Mouse (Mus musculus) heart, embryonic 13.5 days (tissue): Measurements from ENCODE around the gene Mok. TPM values are rescaled to one million over a fixed set of nuclear protein-coding genes. Genes with fewer than 3 reads are reported as not detected.
A peak's percentile ranks its signal among the peaks of the same experiment; 100 is the strongest.

Experiments
- ATAC-seq: fragments of 200-750 bp; cut with Nextera tagmentation; 2 replicates; pipeline ENCODE4 v1.8.0; 2017; ENCODE audit warnings: moderate TSS enrichment; ENCODE audit not compliant: insufficient number of reproducible peaks, low FRiP score, low TSS enrichment; ENCODE audit errors: extremely low read depth
- H3K27ac ChIP-seq: fragments of 300-500 bp; sonication (generic); replicated peaks from 2 replicates; pipeline ENCODE4 v1.5.1; 2015; ENCODE audit warnings: moderate library complexity, mild to moderate bottlenecking, inconsistent platforms
- H3K27me3 ChIP-seq: fragments of 300-500 bp; sonication (generic); replicated peaks from 2 replicates; pipeline ENCODE4 v1.6.1; 2015; ENCODE audit warnings: mild to moderate bottlenecking, inconsistent platforms
- H3K36me3 ChIP-seq: fragments of 300-500 bp; sonication (generic); 2 replicates; pipeline ENCODE4 v1.6.1; 2015; ENCODE audit warnings: mild to moderate bottlenecking, inconsistent platforms
- H3K4me1 ChIP-seq: fragments of 300-500 bp; sonication (generic); 2 replicates; pipeline ENCODE4 v1.6.1; 2015; ENCODE audit warnings: inconsistent platforms
- H3K4me2 ChIP-seq: fragments of 300-500 bp; sonication (generic); 2 replicates; pipeline ENCODE4 v1.6.1; 2015; ENCODE audit warnings: inconsistent platforms, mild to moderate bottlenecking, moderate library complexity
- H3K4me3 ChIP-seq: fragments of 300-500 bp; sonication (generic); 2 replicates; pipeline ENCODE4 v1.5.1; 2015; ENCODE audit warnings: moderate library complexity, mild to moderate bottlenecking, inconsistent platforms
- H3K9ac ChIP-seq: fragments of 300-500 bp; sonication (generic); 2 replicates; pipeline ENCODE4 v1.6.1; 2015; ENCODE audit warnings: inconsistent platforms, mild to moderate bottlenecking, moderate library complexity
- H3K9me3 ChIP-seq: fragments of 300-500 bp; sonication (generic); 2 replicates; pipeline ENCODE4 v1.6.1; 2016; ENCODE audit warnings: inconsistent platforms
- WGBS: fragments of 180-500 bp; shearing (Covaris S2); methylation state at CpG from one replicate; pipeline ENCODE4 v1.1.7; 2015; ENCODE audit warnings: mixed read lengths; 5-methylcytosine and 5-hydroxymethylcytosine counted together
- polyA plus RNA-seq: library from polyadenylated mRNA; unstranded; fragments of >200 nt; fragmentation: Nextera tagmentation; extraction: Ambion mirVana; gene quantifications from 2 replicates; pipeline ENCODE4 v1.2.1, GENCODE M21; 2015

The Mok gene
- polyA plus RNA-seq, 1 experiment from 2014 or later: 3.5 TPM

DNA sequence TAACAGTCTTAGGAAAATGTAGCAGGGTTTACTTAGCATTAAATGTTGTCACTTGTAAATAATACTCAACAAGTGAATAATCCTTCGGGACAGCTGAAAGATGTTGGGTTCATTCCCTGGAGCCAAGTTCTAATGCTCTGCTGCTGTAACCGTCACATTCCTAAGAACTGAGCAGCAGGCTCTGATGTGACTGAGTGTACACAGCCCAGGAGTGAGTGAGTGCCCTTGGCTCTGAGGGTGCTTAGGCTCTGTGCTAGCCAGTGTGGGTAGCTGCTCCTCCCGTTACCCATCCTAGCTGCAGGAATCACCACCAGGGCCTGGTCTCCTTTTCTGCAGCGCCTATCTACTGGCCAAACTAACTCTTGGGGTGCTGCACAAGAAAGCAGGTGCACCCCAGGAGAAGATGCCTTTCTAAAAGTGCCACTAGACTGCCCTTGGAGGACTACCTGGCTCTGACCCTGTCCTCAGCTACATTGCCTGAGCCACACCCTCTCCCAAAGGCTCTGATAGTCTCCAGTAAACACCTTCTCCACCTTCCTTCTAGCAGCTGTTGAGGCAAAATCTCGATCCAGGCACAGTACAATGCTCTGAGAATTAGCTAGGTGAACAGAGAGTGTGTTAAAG, 38.0 kb downstream of the Mok start:
- ATAC-seq: no peak
- WGBS: 82% methylated on average over 5 of the region's 5 CpGs
- peaks cover 11% of the 10 kb centered on the region; the same call in 1 of the 2 replicates for H3K36me3 ChIP-seq

DNA sequence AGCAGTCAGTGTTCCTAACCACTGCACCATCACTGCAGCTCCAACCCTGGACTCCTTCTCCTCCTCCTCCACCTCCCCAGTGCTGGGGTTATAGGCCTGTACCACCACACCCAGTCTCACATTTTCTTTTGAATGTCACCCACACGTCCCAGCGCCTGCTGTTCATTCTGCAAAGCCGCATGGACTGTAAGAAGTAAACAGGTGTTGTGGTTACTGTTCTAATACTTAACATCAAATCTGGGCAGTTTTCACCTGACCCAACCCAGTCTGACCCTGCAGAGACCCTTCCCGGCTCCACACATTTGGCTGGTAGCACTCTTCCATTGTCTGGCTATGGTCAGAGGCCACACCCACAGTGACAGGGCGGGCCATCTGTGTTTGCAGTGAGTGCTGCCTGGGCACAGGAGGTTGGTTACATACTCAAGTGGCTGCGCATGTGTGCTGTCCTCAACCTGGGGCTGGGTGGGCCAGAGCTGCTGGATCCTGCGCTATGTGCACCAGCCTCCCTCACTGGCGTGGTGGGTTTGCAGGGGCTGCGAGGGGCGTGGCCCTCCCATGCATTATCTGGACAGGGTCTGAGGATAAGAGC, 38.8 kb downstream of the Mok start:
- no peak overlapping the region for H3K4me3 ChIP-seq
- 0 out of 2 replicates have a peak, but pooled peaks have one; percentile 31 for ATAC-seq
- H3K36me3 ChIP-seq: peaks cover 11% of the 10 kb centered on the region; the same call in 1 of the 2 replicates
- H3K4me1 ChIP-seq: peaks cover 54% of the 10 kb centered on the region
- H3K4me2 ChIP-seq: no peak overlapping the region
- 70% methylated on average over 10 of the region's 10 CpGs for WGBS
- H3K27ac ChIP-seq: 0 out of 2 replicates have a peak overlapping the region, but pooled peaks have one; percentile 24
- H3K27me3 ChIP-seq: no peaks in the 10 kb centered on the region
- no peak overlapping the region for H3K9ac ChIP-seq
- H3K9me3 ChIP-seq: no peaks in the 10 kb centered on the region

More for the DNA sequence above, 38.0 kb downstream of the Mok start:
- Histone ChIP-seq H3K9ac (no peak overlapping the region), H3K27me3 (no peaks in the 10 kb centered on the region), H3K4me2 (no peak overlapping the region), H3K27ac (0 out of 2 replicates have a peak overlapping the region, but pooled peaks have one; percentile 24), H3K4me3 (no peak overlapping the region), H3K4me1 (peaks cover 52% of the 10 kb centered on the region), H3K9me3 (no peaks in the 10 kb centered on the region)

DNA sequence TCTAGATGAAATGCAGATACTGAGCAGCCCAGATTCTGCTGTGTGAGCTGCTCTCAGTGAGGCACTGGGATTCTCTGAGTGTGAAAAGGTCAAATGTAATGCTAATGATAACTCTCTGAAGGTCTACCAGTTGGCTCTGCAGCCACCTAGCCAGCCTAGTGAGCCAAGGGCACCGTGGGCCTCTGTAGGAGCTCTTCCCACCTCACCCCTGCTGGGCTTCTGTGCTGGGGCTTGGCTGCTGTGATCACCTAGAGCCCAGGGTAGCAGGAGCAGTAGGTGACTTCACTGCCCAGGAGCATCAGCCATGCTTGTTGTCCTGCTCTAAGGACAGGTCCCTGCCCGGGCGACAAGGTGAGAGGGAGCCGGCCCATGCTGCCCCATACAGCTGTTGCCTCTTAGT, 41.5 kb downstream of the Mok start:
- Histone ChIP-seq H3K36me3 (peaks cover 10% of the 10 kb centered on the region; the same call in 1 of the 2 replicates), H3K9me3 (no peaks in the 10 kb centered on the region), H3K4me3 (no peak overlapping the region), H3K9ac (no peak overlapping the region), H3K4me1 (peaks cover 51% of the 10 kb centered on the region), H3K27ac (no peak overlapping the region), H3K4me2 (no peak overlapping the region), H3K27me3 (no peaks in the 10 kb centered on the region)
- ATAC-seq: no peak
- 82% methylated on average over 4 of the region's 4 CpGs for WGBS

- Histone ChIP-seq H3K36me3 (peaks cover 23% of the 10 kb centered on the region), H3K4me2 (no peak overlapping the region), H3K9me3 (no peaks in the 10 kb centered on the region), H3K4me1 (peaks cover 42% of the 10 kb centered on the region), H3K27ac (peak overlapping the region; percentile 61), H3K27me3 (no peaks in the 10 kb centered on the region), H3K4me3 (no peak overlapping the region), H3K9ac (no peak overlapping the region)
- no peak for ATAC-seq
- WGBS: 77% methylated on average over 10 of the region's 10 CpGs
Measured at GRCm38 (mm10) chr12:110797842-110798431, 42.8 kb downstream of the Mok start.

GRCm38 (mm10) chr12:110797202-110797601, 43.5 kb downstream of the Mok start:
- 78% methylated on average over 6 of the region's 6 CpGs for WGBS

DNA sequence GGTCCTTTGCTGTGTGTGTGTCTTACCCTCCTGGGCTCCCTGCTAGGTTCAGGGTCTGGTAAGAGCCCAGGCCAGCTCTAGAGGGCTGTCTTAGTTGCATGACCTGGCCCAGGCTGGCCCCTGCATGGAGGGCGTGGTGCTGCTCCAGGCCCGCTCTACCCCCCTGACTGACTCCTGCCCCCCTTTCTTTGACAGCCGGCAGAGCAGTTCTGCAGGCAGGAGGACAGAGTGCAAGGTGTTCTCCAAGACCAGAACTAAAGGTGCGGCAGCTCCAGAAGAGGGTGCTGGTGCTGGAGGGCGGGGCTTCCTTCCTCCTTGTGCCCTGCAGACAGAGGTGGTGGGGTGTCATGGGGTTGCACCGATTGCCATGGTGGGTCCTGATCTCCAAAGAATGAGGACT, 44.0 kb downstream of the Mok start:
- Histone ChIP-seq H3K9ac (no peak overlapping the region), H3K27ac (no peak overlapping the region), H3K36me3 (peaks cover 29% of the 10 kb centered on the region), H3K4me3 (no peak overlapping the region), H3K4me2 (no peak overlapping the region), H3K9me3 (no peaks in the 10 kb centered on the region), H3K4me1 (peaks cover 35% of the 10 kb centered on the region), H3K27me3 (no peaks in the 10 kb centered on the region)
- no peak for ATAC-seq
- 74% methylated on average over 6 of the region's 6 CpGs for WGBS

More at GRCm38 (mm10) chr12:110797202-110797601, 43.5 kb downstream of the Mok start:
- peaks cover 29% of the 10 kb centered on the region for H3K36me3 ChIP-seq
- no peak overlapping the region for H3K4me2 ChIP-seq
- H3K4me3 ChIP-seq: no peak overlapping the region
- H3K9me3 ChIP-seq: no peaks in the 10 kb centered on the region
- H3K9ac ChIP-seq: no peak overlapping the region
- peaks cover 35% of the 10 kb centered on the region for H3K4me1 ChIP-seq
- H3K27me3 ChIP-seq: no peaks in the 10 kb centered on the region
- no peak for ATAC-seq
- H3K27ac ChIP-seq: no peak overlapping the region

DNA sequence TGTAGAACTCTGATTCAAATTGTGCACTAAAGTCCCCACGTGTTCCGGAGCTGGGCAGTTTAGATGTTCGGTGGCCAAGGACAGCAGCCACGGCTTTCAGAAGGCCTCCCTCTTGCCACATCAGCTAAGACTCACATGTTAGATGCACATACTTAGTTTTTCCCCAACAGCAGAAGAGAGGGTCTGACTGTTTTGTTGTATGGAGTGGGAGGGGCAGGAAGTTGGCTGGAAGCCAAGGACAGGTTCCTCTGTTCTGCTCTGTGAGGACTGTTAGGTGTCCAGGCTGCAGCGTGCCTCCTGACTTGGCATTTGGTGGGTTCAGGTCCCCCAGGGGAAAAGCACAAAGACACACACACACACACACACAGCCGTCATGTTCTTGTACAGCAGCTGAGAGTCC, 45.7 kb downstream of the Mok start:
- Histone ChIP-seq H3K27ac (no peak overlapping the region), H3K9me3 (no peaks in the 10 kb centered on the region), H3K27me3 (no peaks in the 10 kb centered on the region), H3K4me1 (peaks cover 39% of the 10 kb centered on the region), H3K4me3 (no peak overlapping the region), H3K36me3 (peaks cover 26% of the 10 kb centered on the region), H3K9ac (0 out of 2 replicates have a peak overlapping the region, but pooled peaks have one; percentile 28), H3K4me2 (no peak overlapping the region)
- no peak for ATAC-seq
- 76% methylated on average over 6 of the region's 6 CpGs for WGBS

- peaks cover 24% of the 10 kb centered on the region for H3K4me1 ChIP-seq
- H3K27me3 ChIP-seq: no peaks in the 10 kb centered on the region
- no peaks in the 10 kb centered on the region for H3K9me3 ChIP-seq
- H3K9ac ChIP-seq: no peak overlapping the region
- ATAC-seq: no peak
- H3K36me3 ChIP-seq: peaks cover 28% of the 10 kb centered on the region
- no peak overlapping the region for H3K4me3 ChIP-seq
- H3K27ac ChIP-seq: no peak overlapping the region
- no peak overlapping the region for H3K4me2 ChIP-seq
- 91% methylated on average over 8 of the region's 8 CpGs for WGBS
Measured at GRCm38 (mm10) chr12:110791026-110791425, 49.7 kb downstream of the Mok start.

GRCm38 (mm10) chr12:110790580-110790979, 50.2 kb downstream of the Mok start:
- H3K9ac ChIP-seq: no peak overlapping the region
- H3K9me3 ChIP-seq: no peaks in the 10 kb centered on the region
- H3K4me3 ChIP-seq: no peak overlapping the region
- H3K36me3 ChIP-seq: peaks cover 28% of the 10 kb centered on the region
- H3K27me3 ChIP-seq: no peaks in the 10 kb centered on the region
- 84% methylated on average over 4 of the region's 4 CpGs for WGBS
- H3K4me1 ChIP-seq: peaks cover 24% of the 10 kb centered on the region
- H3K4me2 ChIP-seq: no peak overlapping the region
- ATAC-seq: no peak
- no peak overlapping the region for H3K27ac ChIP-seq

- H3K9me3 ChIP-seq: no peaks in the 10 kb centered on the region
- no peak for ATAC-seq
- H3K4me1 ChIP-seq: peaks cover 15% of the 10 kb centered on the region
- WGBS: 86% methylated on average over 4 of the region's 4 CpGs
- peaks cover 33% of the 10 kb centered on the region for H3K36me3 ChIP-seq
- H3K4me3 ChIP-seq: no peak overlapping the region
- no peaks in the 10 kb centered on the region for H3K27me3 ChIP-seq
- H3K4me2 ChIP-seq: no peak overlapping the region
- H3K27ac ChIP-seq: no peak overlapping the region
- H3K9ac ChIP-seq: no peak overlapping the region
Measured at GRCm38 (mm10) chr12:110786243-110786642, 54.5 kb downstream of the Mok start.

GRCm38 (mm10) chr12:110784211-110784610, 56.5 kb downstream of the Mok start:
- no peak for ATAC-seq
- 84% methylated on average over 2 of the region's 2 CpGs for WGBS
- no peaks in the 10 kb centered on the region for H3K9me3 ChIP-seq
- no peak overlapping the region for H3K4me3 ChIP-seq
- H3K27ac ChIP-seq: peak overlapping the region; percentile 10; the same call in 1 of the 2 replicates
- no peak overlapping the region for H3K9ac ChIP-seq
- H3K4me1 ChIP-seq: 0 out of 2 replicates have a peak, but pooled peaks cover 7% of the 10 kb centered on the region
- no peak overlapping the region for H3K4me2 ChIP-seq
- H3K36me3 ChIP-seq: peaks cover 48% of the 10 kb centered on the region
- no peaks in the 10 kb centered on the region for H3K27me3 ChIP-seq
